Mouse (Mus musculus) monocyte, adult 2 months (primary cell): Measurements from ENCODE around the gene Syt6.
"Not testable (repeated sequence)": the region's sequence is repeated elsewhere in the genome, so short reads cannot be mapped to it uniquely, and the experiment has no call there.

Experiments
- DNase-seq, 2 experiments: peaks; one replicate each; pipeline ENCODE4 v3.0.0; 2022; ENCODE audit warnings: low spot score in 2 of 2, low read depth in 1 of 2

Gene Syt6

DNA sequence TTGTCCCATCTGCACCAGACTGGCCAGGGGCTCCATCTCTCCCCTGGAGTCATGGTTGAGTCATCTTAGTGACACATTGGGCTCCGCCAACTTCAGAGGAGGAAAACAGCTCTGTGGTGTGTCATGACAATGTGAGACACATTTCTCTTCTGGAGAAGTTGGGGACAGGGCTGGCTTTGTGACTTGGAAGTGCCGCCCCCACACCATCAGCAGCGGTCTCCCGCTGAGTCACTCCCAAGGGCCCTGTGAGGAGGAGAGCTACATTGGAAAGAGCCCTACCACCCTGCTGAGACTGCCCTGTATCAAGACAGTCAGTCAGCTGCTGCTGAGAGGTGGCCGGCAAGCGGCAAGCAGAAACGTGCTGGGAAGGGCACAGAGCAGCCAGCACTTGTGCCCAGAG lies 26.0 kb downstream of the Syt6 start:
- no peak for DNase-seq

DNA sequence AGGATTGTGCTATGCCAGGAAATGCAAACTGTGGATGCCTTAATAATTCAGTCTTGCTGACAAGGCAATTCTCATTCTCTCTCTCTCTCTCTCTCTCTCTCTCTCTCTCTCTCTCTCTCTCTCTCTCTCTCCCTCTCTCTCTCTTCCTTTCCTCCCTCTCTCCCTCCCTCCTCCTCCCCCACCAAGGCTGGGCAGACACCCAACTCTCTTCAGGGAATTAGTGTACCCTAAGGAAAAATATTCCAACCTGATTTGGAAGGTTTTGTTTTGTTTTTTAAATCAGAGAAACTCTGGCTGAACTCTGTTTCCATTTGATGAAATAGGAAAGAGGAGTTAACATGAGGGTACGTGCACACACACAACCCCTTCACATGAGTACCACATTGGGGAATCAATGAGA lies 26.5 kb downstream of the Syt6 start:
- DNase-seq = no peak

- DNase-seq = no peak
Measured at GRCm38 (mm10) chr3:103606045-103606597, 31.1 kb downstream of the Syt6 start.

DNA sequence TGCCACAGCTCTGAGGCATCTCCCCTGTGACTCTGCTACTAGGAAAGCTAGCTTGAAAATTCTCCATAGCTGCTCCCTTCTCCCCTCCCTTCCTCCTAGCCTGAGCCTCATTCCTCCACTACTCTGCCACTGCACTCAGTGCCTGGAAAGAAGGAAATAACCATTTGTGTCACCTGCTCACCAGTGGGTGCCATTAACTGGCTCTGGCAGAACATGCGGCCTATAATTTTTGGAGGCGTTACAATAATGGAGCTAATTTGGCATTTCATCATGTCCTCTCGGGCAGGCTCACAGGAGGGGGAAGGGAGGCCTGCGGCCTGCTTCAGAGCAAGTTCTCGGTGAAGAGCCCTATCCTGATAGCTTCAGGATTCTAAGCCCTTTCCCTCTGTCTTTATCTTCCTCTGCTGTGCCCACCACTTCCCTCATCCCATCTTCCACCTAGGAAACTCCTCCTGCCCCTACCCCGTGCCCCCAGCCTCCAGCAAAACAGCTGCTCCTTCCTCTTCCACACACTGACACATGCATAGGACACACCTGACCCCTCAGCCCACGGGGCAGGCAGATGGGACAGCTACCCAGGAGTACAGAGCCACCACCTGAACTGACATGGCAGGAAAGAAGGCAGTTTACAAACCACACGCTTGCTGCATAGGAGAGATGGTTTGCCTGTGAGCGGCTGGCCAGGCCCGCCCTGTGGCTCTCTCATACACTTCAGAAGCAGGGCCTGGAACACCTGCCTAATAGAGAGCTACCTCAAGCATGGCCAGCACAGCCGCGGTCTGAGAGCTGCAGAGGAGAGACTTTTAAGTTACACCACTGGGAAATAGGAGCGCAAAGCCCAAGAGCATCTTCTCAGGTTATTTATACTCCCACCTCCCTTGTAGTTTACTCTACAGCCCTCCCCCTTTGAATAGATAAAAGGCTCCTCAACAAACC lies 31.9 kb downstream of the Syt6 start:
- DNase-seq = no peak

DNA sequence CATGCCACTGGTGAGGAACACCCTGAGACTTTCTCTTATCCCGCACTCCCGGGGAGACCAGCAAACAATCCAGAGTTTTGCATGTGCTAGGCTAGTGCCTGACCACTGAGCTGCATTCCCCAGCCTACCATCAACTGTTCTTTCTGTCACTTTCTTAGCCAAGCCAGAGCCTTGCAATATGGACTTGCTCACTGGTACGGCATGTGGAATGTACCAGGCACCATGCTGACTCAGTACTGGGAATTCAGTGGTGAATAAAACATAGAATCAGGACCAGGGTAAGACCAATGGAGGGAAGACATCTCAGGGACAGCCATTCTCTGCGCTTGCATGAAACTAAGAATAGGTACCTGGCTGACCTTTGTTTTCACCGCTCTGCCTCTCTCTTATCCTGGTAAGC lies 35.2 kb downstream of the Syt6 start:
- DNase-seq = no peak

- DNase-seq = no peak
Measured at GRCm38 (mm10) chr3:103612636-103613355, 37.8 kb downstream of the Syt6 start.

DNA sequence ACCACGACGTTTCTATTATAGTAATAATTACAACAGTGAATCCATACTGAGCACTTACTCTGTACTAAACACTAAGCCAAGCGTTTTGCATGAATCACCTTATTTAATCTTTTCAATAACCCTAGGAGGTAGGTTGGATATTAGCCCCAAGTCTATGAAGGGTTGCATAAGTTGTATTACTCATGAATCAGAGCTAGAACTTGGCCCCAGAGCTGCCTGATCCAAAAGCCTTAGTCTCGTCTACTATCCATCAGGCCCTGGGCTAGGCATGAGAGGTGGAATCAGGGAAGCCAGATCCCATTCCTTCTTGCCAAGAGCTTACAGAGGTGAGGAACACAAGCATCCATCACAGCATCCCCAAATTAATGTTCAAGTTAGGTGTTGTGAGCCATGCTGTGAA lies 40.6 kb downstream of the Syt6 start:
- DNase-seq = no peak

- no peak for DNase-seq
Measured at GRCm38 (mm10) chr3:103616981-103617380, 42.0 kb downstream of the Syt6 start.

GRCm38 (mm10) chr3:103620101-103620500 lies 45.1 kb downstream of the Syt6 start:
- no peak for DNase-seq

DNA sequence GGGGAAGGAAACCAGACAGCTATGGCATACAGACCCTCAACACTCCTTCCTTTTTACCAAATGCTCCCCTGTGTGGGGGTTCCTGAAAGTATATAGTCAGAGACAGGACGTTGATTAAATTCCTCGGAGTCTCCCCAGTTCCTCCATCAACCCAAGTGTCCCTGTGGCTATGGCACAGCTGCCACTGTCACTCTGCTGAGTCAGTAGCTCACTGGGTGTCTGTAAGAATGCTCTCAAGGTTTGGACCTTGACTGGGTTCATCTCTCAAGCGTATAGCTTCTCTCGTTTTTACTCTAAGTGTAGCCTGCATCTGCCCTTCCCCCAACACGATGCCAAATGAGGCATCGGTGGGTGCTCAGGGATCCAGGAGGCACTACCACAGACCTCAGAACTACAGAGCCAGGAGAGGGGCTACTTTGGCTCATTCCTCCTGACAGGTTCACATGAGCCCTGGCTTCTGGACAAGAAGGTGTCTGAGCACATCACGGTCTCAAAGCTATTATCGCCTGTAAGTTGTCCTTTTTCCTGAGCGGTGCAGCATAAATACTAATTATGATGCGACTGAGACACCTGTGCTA lies 49.0 kb downstream of the Syt6 start:
- DNase-seq = no peak

DNA sequence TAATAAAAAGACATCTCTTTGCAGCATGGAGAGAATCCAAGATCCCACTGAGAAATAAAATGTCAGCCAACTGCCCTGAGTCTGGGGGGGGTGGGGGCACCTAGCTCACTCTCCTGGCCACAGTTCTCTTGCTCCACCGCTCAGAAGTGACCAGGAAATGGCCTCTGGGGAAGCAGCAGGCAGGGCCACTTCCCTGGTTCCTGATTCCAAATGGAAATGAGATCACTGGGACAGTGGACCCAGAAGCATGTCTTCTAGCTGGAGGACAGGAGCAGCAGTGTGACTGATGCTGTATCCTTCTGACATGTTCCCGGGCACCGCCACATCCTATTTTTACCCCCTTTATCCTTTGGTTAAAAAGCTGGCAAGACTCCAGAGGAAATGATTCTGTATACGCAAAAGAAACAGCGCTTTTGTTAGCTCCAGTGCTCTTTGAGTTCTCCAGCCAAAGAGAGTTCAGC lies 49.6 kb downstream of the Syt6 start:
- DNase-seq = no peak

GRCm38 (mm10) chr3:103625169-103625568 lies 50.1 kb downstream of the Syt6 start:
- DNase-seq = no peak

DNA sequence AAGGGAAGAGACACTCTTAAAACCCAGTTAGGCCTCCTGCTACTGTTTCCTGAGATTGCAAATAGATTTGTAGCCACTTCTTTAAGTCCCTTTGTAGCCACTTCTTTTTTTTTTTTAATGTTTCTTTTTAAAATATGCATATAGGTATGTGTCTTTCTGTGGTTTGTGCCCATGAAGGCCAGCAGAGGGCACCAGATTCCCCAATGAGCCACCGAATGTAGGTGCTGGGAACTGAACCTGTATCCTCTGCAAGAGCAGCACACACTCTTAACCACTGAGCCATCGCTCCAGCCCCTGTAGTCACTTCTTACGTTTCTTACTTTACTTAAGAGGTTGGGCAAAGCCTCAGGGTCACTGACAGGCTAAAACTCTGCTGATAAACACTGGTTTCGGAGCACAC lies 51.5 kb downstream of the Syt6 start:
- DNase-seq = no peak

DNA sequence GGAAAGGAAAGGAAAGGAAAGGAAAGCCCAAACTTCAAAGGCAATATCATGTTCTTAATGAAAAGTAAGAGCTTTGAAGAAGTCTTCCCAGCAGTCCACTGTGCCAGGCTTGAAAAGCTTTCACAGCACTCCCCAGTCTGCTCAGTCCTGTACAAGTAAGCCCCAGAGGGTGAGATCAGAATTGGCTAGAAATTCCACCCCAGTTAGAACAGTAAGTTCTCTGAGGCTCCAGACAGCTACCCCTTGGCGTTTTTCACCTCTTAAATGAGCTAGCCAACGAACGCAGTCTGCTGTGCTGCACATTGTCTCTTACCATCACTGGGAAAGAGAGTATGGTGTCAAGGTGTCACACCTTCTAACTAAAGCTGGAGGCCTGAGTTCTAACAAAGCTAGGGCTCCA lies 52.6 kb downstream of the Syt6 start:
- no peak for DNase-seq

GRCm38 (mm10) chr3:103633124-103633523 lies 58.1 kb downstream of the Syt6 start:
- no peak for DNase-seq

GRCm38 (mm10) chr3:103633831-103634230 lies 58.8 kb downstream of the Syt6 start:
- DNase-seq = no peak

DNA sequence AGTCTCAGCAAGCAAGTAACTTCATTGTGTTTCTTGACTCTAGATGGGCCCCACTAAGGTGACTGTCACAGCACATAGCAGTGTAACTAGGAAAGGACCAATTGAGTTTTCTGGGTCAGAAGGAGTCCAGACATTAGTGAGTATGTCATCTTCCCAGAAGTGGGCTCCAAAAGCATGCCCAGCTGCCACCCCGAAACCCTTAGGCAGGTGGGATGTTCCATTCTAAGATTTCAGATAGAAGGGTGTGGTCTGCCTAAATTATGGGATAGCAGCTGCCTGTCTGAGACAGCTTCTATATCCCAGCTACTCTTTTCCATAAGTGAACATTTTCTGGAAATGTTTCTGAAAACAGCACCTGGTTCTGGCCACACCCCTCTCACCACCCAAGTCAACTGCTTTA lies 59.2 kb downstream of the Syt6 start:
- no peak for DNase-seq

GRCm38 (mm10) chr3:103637641-103638040 lies 62.6 kb downstream of the Syt6 start:
- no peak for DNase-seq

DNA sequence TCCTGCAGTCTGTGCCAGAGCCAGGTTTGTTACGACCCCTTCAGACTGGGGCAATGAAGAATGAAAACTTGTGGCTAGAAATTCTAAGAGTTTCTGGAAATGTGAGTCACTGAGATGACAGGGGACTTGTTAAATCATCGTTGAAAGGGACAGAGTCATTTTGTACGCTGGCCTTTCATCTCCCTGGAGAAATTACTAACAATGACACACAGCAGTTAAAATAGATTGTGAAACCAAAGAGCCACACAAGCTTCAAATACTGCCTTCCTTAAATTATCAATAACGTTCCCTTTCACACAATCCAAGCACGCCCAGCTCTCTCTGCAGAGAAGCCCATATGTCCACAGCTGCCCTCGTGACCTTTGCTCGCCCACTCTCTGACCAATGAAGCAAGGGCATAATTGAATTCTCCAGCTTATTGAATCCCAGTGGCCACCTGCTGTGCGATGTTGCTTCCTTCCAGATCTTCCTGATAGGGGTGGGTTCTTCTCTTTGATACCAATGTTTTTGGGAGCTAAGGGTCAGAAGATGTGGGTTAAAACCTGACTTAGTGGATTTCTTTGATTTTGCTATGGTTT lies 65.3 kb downstream of the Syt6 start:
- DNase-seq = no peak

DNA sequence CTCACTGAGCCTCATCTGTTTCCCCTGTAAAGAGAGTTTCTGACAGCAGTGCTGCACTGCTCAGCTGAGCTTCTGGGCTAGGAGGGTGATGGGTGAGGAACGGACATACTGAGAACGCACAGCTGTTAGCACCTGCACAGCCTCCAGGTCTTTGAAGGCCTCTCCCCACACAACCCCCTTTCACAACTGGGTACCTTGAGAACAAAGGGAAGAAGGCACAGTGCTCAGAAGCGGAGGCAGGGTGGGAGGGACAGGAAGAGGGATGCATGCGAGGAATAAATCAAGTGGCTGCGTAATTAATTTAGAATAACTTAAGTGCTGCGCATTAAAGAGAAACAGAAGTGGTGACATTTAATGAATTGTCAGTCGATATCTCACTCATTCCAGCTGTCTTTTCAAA lies 66.3 kb downstream of the Syt6 start:
- DNase-seq = no peak

DNA sequence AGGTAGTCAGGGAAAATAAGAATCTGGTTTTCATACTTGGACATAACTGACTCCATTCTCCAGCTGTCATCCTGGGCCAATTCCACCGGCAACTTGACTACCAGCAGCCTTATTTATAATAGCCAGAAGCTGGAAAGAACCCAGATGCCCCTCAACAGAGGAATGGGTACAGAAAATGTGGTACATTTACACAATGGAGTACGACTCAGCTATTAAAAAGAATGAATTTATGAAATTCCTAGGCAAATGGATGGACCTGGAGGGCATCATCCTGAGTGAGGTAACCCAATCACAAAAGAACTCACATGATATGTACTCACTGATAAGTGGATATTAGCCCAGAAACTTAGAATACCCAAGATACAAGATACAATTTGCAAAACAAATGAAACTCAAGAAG lies 70.9 kb downstream of the Syt6 start, which contains the start of gene Atg4a-ps:
Gene Atg4a-ps, minus strand, starts transcription at position 101 of the 400 bp plus-strand sequence.
- not testable (repeated sequence) for DNase-seq
